Mouse (Mus musculus): ENCODE results near the gene Pigh. TPM values are rescaled to one million over a fixed set of nuclear protein-coding genes. Genes with fewer than 3 reads are reported as not detected.

Pigh gene
- polyA plus RNA-seq, 1 experiment from 2014 or later = 29.6 TPM

DNA sequence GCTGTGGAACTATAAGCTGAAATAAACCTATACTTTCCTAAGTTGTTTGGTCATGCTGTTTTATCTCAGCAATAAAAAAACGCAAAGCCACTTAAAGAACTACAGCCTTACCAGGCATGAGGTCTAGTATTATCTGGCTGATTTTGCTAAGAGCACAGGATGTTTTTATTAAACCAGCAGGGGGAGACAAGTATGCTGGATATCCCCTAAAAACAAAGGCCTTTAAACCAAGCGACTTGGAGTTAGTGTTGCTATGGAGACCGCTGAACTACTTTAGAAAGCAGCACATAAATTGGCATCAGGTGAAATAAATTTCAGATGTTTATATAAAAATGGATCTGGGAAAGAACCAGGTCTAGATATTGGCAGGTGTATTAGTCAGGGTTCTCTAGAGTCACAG lies 33.4 kb upstream of the Pigh start:
- 33% methylated on average over 3 of the region's 3 CpGs for WGBS

DNA sequence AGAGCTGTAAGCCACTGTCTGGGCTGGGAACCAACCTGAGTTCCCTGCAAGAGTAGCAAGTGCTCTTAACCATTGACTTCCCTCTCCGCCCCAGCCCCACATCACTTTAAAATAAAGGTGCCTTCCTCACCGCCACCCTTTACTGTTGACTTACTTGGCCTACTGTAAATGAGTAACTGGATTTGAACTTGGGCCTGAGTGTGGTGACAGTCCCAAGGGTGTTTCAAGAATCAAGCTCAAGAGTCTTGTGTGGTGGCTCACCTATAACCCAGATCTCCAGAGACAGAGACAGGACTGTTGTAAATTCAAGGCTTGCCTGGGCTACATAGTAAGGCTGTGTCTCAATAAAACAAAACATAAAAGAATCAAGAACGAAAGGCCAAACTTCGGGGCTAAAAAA lies 29.5 kb upstream of the Pigh start:
- Histone ChIP-seq H3K4me3 (ENCODE audit: low read depth, low read length) (no peak overlapping the region), H3K36me3 (ENCODE audit: control insufficient read depth, insufficient read depth, low read length) (no peaks in the 10 kb centered on the region), H3K4me2 (no peak overlapping the region), H3K27me3 (ENCODE audit: control insufficient read depth, insufficient read depth, low read length) (no peaks in the 10 kb centered on the region), H3K9ac (ENCODE audit: low read length) (no peak overlapping the region), H3K4me1 (ENCODE audit: control insufficient read depth, insufficient read depth, low read length) (no peaks in the 10 kb centered on the region), H3K9me3 (ENCODE audit: control insufficient read depth, low read length) (no peaks in the 10 kb centered on the region), H3K27ac (ENCODE audit: low read depth, low read length) (no peak overlapping the region)
- 90% methylated on average over 4 of the region's 4 CpGs for WGBS
- ATAC-seq (ENCODE audit: low FRiP score) (no peak), DNase-seq (ENCODE audit: low spot score, missing footprints) (no peak)

More for the DNA sequence above, 33.4 kb upstream of the Pigh start:
- no peak overlapping the region for H3K4me2 ChIP-seq
- ATAC-seq (ENCODE audit: low FRiP score) = no peak
- no peak overlapping the region for H3K9ac ChIP-seq (ENCODE audit: low read length)
- no peaks in the 10 kb centered on the region for H3K9me3 ChIP-seq (ENCODE audit: control insufficient read depth, low read length)
- DNase-seq (ENCODE audit: low spot score, missing footprints) = no peak
- no peaks in the 10 kb centered on the region for H3K4me1 ChIP-seq (ENCODE audit: control insufficient read depth, insufficient read depth, low read length)
- no peaks in the 10 kb centered on the region for H3K27me3 ChIP-seq (ENCODE audit: control insufficient read depth, insufficient read depth, low read length)
- no peaks in the 10 kb centered on the region for H3K36me3 ChIP-seq (ENCODE audit: control insufficient read depth, insufficient read depth, low read length)
- no peak overlapping the region for H3K4me3 ChIP-seq (ENCODE audit: low read depth, low read length)
- H3K27ac ChIP-seq (ENCODE audit: low read depth, low read length) = no peak overlapping the region

DNA sequence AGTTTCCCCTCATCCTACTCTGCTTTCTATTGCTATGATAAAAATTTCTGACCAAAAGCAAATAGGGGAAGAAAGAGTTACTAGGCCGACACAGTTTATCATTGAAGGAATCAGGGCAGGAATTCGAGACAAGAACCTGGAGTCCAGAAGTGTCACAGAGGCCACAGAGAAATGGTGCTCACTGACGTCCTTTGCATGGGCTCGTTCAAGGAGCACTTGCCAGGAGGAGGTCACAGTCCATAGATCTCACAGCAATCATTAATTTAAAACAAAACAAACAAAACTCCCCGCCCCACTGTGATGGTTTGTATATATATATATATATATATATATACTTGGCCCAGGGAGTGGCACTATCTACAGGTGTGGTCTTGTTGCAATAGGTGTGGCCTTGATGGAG lies 15.9 kb upstream of the Pigh start:
- no peak overlapping the region for H3K9ac ChIP-seq (ENCODE audit: low read length)
- H3K27me3 ChIP-seq (ENCODE audit: control insufficient read depth, insufficient read depth, low read length) = no peaks in the 10 kb centered on the region
- ATAC-seq (ENCODE audit: low FRiP score) (no peak), DNase-seq (ENCODE audit: low spot score, missing footprints) (peak; percentile 67)
- H3K9me3 ChIP-seq (ENCODE audit: control insufficient read depth, low read length) = no peaks in the 10 kb centered on the region
- no peak overlapping the region for H3K4me3 ChIP-seq (ENCODE audit: low read depth, low read length)
- WGBS = 88% methylated on average over 5 of the region's 5 CpGs
- no peak overlapping the region for H3K4me2 ChIP-seq
- no peak overlapping the region for H3K27ac ChIP-seq (ENCODE audit: low read depth, low read length)
- no peaks in the 10 kb centered on the region for H3K4me1 ChIP-seq (ENCODE audit: control insufficient read depth, insufficient read depth, low read length)
- H3K36me3 ChIP-seq (ENCODE audit: control insufficient read depth, insufficient read depth, low read length) = no peaks in the 10 kb centered on the region

DNA sequence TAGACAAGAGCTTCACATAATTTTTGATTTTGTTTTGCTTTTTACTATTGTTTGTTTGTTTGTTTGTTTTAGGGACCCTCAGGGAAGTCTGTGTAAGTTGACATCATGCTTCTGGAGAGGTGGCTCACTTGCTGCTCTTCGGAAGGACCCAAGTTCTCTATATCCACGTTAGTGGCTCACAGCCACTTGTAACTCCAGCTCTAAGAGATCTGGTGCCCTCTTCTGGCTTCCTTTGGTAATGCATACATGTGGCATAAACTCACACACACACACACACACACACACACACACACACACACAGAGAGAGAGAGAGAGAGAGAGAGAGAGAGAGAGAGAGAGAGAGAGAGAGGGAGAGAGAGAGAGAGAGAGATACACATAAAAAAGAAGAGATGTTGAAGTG lies 15.1 kb upstream of the Pigh start:
- H3K4me2 ChIP-seq = no peak overlapping the region

DNA sequence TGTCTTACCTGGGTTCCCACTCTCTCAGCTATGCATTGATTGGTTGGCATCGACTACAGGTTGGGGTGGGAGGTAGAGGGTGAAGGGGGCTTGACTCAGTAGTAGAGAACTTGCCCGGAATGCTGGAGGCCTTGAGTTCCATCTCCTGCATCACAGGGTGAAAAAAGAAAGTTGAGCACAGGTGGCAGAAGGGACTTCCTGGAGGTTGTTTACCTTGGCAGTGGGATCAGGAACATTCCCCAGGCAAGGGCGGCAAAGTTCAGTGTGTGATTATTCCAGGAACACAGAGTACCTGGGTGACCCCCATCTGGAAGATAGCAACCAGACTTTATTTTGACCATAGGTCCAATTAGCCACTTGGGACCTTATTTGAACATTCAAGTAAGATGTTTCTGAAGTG lies 14.3 kb upstream of the Pigh start:
- 89% methylated on average over 3 of the region's 3 CpGs for WGBS
- Histone ChIP-seq H3K9ac (ENCODE audit: low read length) (no peak overlapping the region), H3K4me1 (ENCODE audit: control insufficient read depth, insufficient read depth, low read length) (no peaks in the 10 kb centered on the region), H3K36me3 (ENCODE audit: control insufficient read depth, insufficient read depth, low read length) (no peaks in the 10 kb centered on the region), H3K9me3 (ENCODE audit: control insufficient read depth, low read length) (no peaks in the 10 kb centered on the region), H3K27me3 (ENCODE audit: control insufficient read depth, insufficient read depth, low read length) (no peaks in the 10 kb centered on the region), H3K4me3 (ENCODE audit: low read depth, low read length) (no peak overlapping the region), H3K4me2 (no peak overlapping the region), H3K27ac (ENCODE audit: low read depth, low read length) (no peak overlapping the region)
- ATAC-seq (ENCODE audit: low FRiP score) = no peak
- no peak for DNase-seq (ENCODE audit: low spot score, missing footprints)

More for the DNA sequence above, 15.1 kb upstream of the Pigh start:
- no peaks in the 10 kb centered on the region for H3K9me3 ChIP-seq (ENCODE audit: control insufficient read depth, low read length)
- no peaks in the 10 kb centered on the region for H3K27me3 ChIP-seq (ENCODE audit: control insufficient read depth, insufficient read depth, low read length)
- H3K4me1 ChIP-seq (ENCODE audit: control insufficient read depth, insufficient read depth, low read length) = no peaks in the 10 kb centered on the region
- WGBS = 74% methylated on average over 2 of the region's 2 CpGs
- DNase-seq (ENCODE audit: low spot score, missing footprints) = no peak
- H3K36me3 ChIP-seq (ENCODE audit: control insufficient read depth, insufficient read depth, low read length) = no peaks in the 10 kb centered on the region
- no peak overlapping the region for H3K9ac ChIP-seq (ENCODE audit: low read length)
- no peak overlapping the region for H3K27ac ChIP-seq (ENCODE audit: low read depth, low read length)
- ATAC-seq (ENCODE audit: low FRiP score) = no peak
- no peak overlapping the region for H3K4me3 ChIP-seq (ENCODE audit: low read depth, low read length)

DNA sequence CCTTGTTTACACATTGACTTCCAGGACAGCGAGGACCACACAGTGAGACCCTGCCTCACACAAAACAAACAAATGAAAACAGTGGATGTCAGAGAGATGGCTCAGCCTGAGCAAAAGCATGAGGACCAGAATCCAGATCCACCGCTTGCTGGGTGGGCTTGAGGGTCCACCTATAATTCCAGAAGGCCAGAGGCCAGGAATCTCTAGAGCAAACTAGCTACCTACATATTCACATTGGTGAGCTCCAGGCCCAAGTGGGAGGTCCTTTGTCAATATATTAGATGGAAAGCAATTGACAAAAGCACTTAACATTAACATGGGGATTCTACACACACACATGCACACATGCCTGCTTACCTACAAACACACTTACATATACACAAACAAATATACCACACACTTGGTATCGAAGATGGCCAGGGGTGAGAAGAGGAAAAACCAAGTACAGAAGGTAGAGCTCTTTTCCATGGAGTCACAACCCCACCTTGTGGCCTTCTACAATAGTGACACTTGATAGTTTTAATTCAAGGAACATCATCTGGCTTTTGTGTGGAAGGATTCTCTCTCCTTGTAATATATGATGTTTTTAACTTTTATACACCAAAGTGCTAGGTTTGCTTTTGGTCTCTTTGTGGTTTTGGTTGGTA lies 7.8 kb upstream of the Pigh start:
- DNase-seq (ENCODE audit: low spot score, missing footprints) (peak; percentile 81), ATAC-seq (ENCODE audit: low FRiP score) (no peak)
- no peak overlapping the region for H3K4me3 ChIP-seq (ENCODE audit: low read depth, low read length)
- H3K36me3 ChIP-seq (ENCODE audit: control insufficient read depth, insufficient read depth, low read length) = no peaks in the 10 kb centered on the region
- 59% methylated on average over 3 of the region's 3 CpGs for WGBS
- H3K4me2 ChIP-seq = no peak overlapping the region
- no peaks in the 10 kb centered on the region for H3K27me3 ChIP-seq (ENCODE audit: control insufficient read depth, insufficient read depth, low read length)
- no peaks in the 10 kb centered on the region for H3K9me3 ChIP-seq (ENCODE audit: control insufficient read depth, low read length)
- no peak overlapping the region for H3K27ac ChIP-seq (ENCODE audit: low read depth, low read length)
- peak overlapping the region; percentile 4; the same call in 1 of the 2 replicates for H3K9ac ChIP-seq (ENCODE audit: low read length)
- H3K4me1 ChIP-seq (ENCODE audit: control insufficient read depth, insufficient read depth, low read length) = no peaks in the 10 kb centered on the region

- Histone ChIP-seq H3K9ac (ENCODE audit: low read length) (no peak overlapping the region), H3K4me1 (ENCODE audit: control insufficient read depth, insufficient read depth, low read length) (peaks cover 6% of the 10 kb centered on the region; the same call in 1 of the 2 replicates), H3K36me3 (ENCODE audit: control insufficient read depth, insufficient read depth, low read length) (no peaks in the 10 kb centered on the region), H3K27me3 (ENCODE audit: control insufficient read depth, insufficient read depth, low read length) (no peaks in the 10 kb centered on the region), H3K4me3 (ENCODE audit: low read depth, low read length) (no peak overlapping the region), H3K9me3 (ENCODE audit: control insufficient read depth, low read length) (no peaks in the 10 kb centered on the region), H3K4me2 (no peak overlapping the region), H3K27ac (ENCODE audit: low read depth, low read length) (no peak overlapping the region)
- DNase-seq (ENCODE audit: low spot score, missing footprints) = peak; percentile 84
- no peak for ATAC-seq (ENCODE audit: low FRiP score)
- WGBS = 54% methylated on average over 4 of the region's 4 CpGs
Measured at GRCm38 (mm10) chr12:79092569-79092968, 3.1 kb upstream of the Pigh start.

DNA sequence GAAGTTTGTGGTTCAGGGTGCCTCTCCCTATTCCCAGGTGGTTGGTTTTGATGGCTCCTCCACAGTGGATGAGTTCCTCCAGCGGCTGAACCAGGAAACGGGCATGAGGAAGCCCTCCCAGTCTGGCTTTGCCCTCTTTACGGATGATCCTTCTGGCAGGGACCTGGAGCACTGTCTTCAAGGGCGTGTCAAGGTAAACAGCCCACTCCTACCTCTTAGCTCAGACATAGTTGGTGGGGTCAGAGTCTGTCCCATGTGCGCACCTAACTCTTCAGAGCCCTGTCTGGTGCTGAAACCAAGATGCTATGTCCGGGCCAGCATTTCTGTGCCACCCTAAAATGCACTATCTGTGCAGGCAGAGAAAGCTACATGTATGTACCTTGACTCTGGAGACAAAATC lies 16.1 kb downstream of the Pigh start:
- peak; percentile 1 for DNase-seq (ENCODE audit: low spot score, missing footprints)
- Histone ChIP-seq H3K36me3 (ENCODE audit: control insufficient read depth, insufficient read depth, low read length) (peaks cover 17% of the 10 kb centered on the region; the same call in 1 of the 2 replicates), H3K4me1 (ENCODE audit: control insufficient read depth, insufficient read depth, low read length) (no peaks in the 10 kb centered on the region), H3K27me3 (ENCODE audit: control insufficient read depth, insufficient read depth, low read length) (no peaks in the 10 kb centered on the region), H3K4me3 (ENCODE audit: low read depth, low read length) (no peak overlapping the region), H3K27ac (ENCODE audit: low read depth, low read length) (no peak overlapping the region), H3K4me2 (no peak overlapping the region), H3K9me3 (ENCODE audit: control insufficient read depth, low read length) (no peaks in the 10 kb centered on the region), H3K9ac (ENCODE audit: low read length) (no peak overlapping the region)
- no peak for ATAC-seq (ENCODE audit: low FRiP score)
- 91% methylated on average over 6 of the region's 6 CpGs for WGBS

GRCm38 (mm10) chr12:79072576-79072975 lies 16.9 kb downstream of the Pigh start:
- Histone ChIP-seq H3K4me2 (no peak overlapping the region), H3K27ac (ENCODE audit: low read depth, low read length) (no peak overlapping the region), H3K9me3 (ENCODE audit: control insufficient read depth, low read length) (no peaks in the 10 kb centered on the region), H3K36me3 (ENCODE audit: control insufficient read depth, insufficient read depth, low read length) (peaks cover 15% of the 10 kb centered on the region; the same call in 1 of the 2 replicates), H3K9ac (ENCODE audit: low read length) (no peak overlapping the region), H3K4me1 (ENCODE audit: control insufficient read depth, insufficient read depth, low read length) (no peaks in the 10 kb centered on the region), H3K4me3 (ENCODE audit: low read depth, low read length) (no peak overlapping the region), H3K27me3 (ENCODE audit: control insufficient read depth, insufficient read depth, low read length) (no peaks in the 10 kb centered on the region)
- DNase-seq (ENCODE audit: low spot score, missing footprints) (no peak), ATAC-seq (ENCODE audit: low FRiP score) (no peak)
- 95% methylated on average over 6 of the region's 6 CpGs for WGBS

Measured in midbrain, embryonic 11.5 days (tissue).